Mouse (Mus musculus): ENCODE data around the gene Tnfrsf1a. TPM values are rescaled to one million over a fixed set of nuclear protein-coding genes. Genes with fewer than 3 reads are reported as not detected.

Gene Tnfrsf1a
- polyA plus RNA-seq, 1 experiment from 2014 or later = 109 TPM

DNA sequence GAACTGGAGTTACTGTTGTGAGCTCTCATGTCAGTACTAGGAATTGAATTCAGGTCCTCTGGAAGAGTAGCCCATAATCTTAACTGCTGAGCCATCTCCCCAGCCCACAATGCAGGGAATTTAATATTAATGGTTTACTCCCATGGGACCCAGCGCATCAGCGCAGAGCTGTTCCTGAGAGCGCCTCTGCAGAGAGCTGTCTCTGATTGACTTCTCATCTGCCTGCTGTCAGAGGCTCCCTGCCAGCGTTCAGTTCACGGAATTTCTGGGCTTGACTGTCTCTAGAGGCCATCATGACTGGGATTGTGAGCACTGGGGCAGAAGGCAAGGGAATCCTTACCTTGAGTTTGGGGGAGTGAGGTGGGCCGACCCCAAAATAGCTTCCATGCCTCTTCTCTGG, 27.9 kb downstream of the Tnfrsf1a start:
- Histone ChIP-seq H3K36me3 (ENCODE audit: control insufficient read depth, insufficient read depth) (peaks cover 44% of the 10 kb centered on the region), H3K27ac (ENCODE audit: low read depth, low read length) (0 out of 2 replicates have a peak overlapping the region, but pooled peaks have one; percentile 35), H3K9ac (ENCODE audit: low read depth, low read length) (no peak overlapping the region), H3K4me1 (replicated peaks; ENCODE audit: control insufficient read depth, insufficient read depth, low read length) (peaks cover 17% of the 10 kb centered on the region; the same call in 1 of the 2 replicates), H3K27me3 (replicated peaks; ENCODE audit: control insufficient read depth, insufficient read depth, low read length) (no peaks in the 10 kb centered on the region), H3K4me2 (replicated peaks; ENCODE audit: low read depth) (no peak overlapping the region), H3K9me3 (ENCODE audit: control insufficient read depth) (no peaks in the 10 kb centered on the region), H3K4me3 (ENCODE audit: low read depth, low read length) (no peak overlapping the region)
- no peak for TF ChIP-seq CTCF (IDR thresholded peaks at IDR 0.05; ENCODE audit: low read depth)
- no peak for ATAC-seq
- WGBS = 69% methylated on average over 6 of the region's 6 CpGs

DNA sequence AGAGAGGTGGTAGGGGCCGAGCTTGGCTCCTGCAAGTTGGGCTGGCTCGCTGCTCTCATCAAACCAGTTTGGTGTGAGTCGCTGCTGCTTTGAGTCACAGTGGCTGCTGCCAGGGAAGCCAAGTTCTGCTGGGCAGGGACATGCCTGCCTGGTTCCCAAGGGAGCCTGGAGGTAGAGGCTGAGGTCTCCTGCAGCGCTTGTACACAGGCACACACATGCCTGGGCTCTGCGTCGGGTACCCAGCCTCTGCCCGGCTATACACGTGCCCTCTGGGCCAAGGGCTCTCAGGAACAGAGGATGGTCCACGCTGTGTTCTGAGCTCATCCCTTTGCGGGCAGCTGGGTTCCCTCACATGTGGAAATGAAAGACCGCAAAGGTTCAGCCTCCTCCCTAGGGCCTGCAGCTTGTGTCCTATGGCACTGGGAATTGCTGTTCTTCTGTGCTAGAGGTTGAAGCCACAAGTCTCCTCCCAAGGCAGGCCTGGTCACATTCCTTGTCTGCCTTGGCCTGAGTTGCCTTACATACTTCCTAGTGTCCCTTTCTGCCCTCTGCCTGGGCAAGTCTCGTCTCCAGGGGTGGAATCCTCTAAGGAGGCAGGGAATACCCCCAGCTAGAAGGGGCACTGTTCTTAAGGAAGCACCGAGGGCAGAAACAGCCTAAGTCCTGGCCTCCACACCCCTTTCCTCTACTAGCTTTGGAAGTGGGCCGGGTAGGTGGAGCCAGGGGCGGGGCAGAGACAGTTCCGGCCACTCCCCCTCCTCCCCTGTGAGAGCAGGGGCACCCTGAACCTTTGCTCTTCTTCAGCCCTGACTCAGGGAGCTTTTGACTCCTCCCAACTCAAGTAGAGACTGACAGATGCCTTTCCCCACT, 28.7 kb downstream of the Tnfrsf1a start:
- Histone ChIP-seq H3K4me3 (ENCODE audit: low read depth, low read length) (0 out of 2 replicates have a peak overlapping the region, but pooled peaks have one; percentile 9), H3K27me3 (replicated peaks; ENCODE audit: control insufficient read depth, insufficient read depth, low read length) (no peaks in the 10 kb centered on the region), H3K9me3 (ENCODE audit: control insufficient read depth) (no peaks in the 10 kb centered on the region), H3K27ac (ENCODE audit: low read depth, low read length) (peak overlapping the region; percentile 61), H3K4me2 (replicated peaks; ENCODE audit: low read depth) (peak overlapping the region; percentile 83), H3K4me1 (replicated peaks; ENCODE audit: control insufficient read depth, insufficient read depth, low read length) (peaks cover 17% of the 10 kb centered on the region; the same call in 1 of the 2 replicates), H3K36me3 (ENCODE audit: control insufficient read depth, insufficient read depth) (peaks cover 37% of the 10 kb centered on the region), H3K9ac (ENCODE audit: low read depth, low read length) (no peak overlapping the region)
- peak; percentile 62 for ATAC-seq
- TF ChIP-seq CTCF (IDR thresholded peaks at IDR 0.05; ENCODE audit: low read depth) = no peak
- WGBS = 33% methylated on average over 15 of the region's 16 CpGs

DNA sequence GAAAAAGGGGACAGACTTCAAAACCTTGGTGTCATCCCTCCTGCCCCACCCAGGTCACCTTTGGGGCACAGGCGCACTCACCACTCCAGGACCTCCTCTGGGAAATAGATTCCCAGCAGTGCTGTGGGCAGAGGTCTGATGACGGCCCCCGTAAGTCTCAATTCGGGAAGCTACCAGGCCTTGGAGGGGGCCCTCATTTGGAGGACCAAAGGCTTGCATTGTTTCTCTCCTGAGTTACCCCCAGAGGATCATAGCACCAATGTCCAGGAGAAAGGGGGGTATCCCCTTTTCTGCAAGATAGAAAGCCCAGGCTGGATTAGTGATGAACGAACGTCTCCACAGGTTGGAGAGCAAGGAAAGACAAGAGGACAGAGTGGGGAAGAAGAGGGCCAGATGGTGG, 29.5 kb downstream of the Tnfrsf1a start:
- Histone ChIP-seq H3K36me3 (ENCODE audit: control insufficient read depth, insufficient read depth) (peaks cover 29% of the 10 kb centered on the region; the same call in 1 of the 2 replicates), H3K4me1 (replicated peaks; ENCODE audit: control insufficient read depth, insufficient read depth, low read length) (peaks cover 17% of the 10 kb centered on the region; the same call in 1 of the 2 replicates), H3K9me3 (ENCODE audit: control insufficient read depth) (no peaks in the 10 kb centered on the region), H3K4me2 (replicated peaks; ENCODE audit: low read depth) (peak overlapping the region; percentile 83), H3K27me3 (replicated peaks; ENCODE audit: control insufficient read depth, insufficient read depth, low read length) (no peaks in the 10 kb centered on the region), H3K27ac (ENCODE audit: low read depth, low read length) (peak overlapping the region; percentile 61; the same call in 1 of the 2 replicates), H3K4me3 (ENCODE audit: low read depth, low read length) (peak overlapping the region; percentile 9; the same call in 1 of the 2 replicates), H3K9ac (ENCODE audit: low read depth, low read length) (0 out of 2 replicates have a peak overlapping the region, but pooled peaks have one; percentile 22)
- ATAC-seq = no peak
- 41% methylated on average over 6 of the region's 6 CpGs for WGBS
- TF ChIP-seq CTCF (IDR thresholded peaks at IDR 0.05; ENCODE audit: low read depth) = no peak

DNA sequence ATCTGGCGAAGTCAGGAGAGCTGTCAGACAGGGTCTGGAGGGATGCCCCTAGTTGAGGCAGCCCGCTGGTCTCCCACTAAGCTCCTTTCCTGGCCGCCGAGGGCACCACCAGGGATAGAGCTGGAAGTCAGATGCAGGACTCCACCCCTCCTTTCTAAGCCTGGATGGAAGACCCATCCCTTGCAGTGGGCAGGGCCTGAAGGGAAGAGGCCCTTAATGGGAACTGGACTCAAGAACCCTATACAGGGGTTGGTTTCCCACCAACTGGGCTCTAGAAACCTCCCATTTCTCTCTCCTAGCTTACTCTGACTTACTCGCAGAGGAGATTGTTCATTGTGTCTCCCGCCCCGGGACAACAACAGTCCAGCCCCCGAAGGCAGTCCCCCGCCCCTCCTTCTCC, 30.6 kb downstream of the Tnfrsf1a start:
- H3K4me3 ChIP-seq (ENCODE audit: low read depth, low read length) = peak overlapping the region; percentile 64
- ATAC-seq = peak; percentile 20
- TF ChIP-seq CTCF (IDR thresholded peaks at IDR 0.05; ENCODE audit: low read depth) = no peak
- WGBS = 15% methylated on average over 9 of the region's 9 CpGs
- H3K36me3 ChIP-seq (ENCODE audit: control insufficient read depth, insufficient read depth) = peaks cover 17% of the 10 kb centered on the region; the same call in 1 of the 2 replicates
- peak overlapping the region; percentile 62 for H3K9ac ChIP-seq (ENCODE audit: low read depth, low read length)
- H3K27me3 ChIP-seq (replicated peaks; ENCODE audit: control insufficient read depth, insufficient read depth, low read length) = no peaks in the 10 kb centered on the region
- H3K4me1 ChIP-seq (replicated peaks; ENCODE audit: control insufficient read depth, insufficient read depth, low read length) = peaks cover 17% of the 10 kb centered on the region; the same call in 1 of the 2 replicates
- peak overlapping the region; percentile 83 for H3K4me2 ChIP-seq (replicated peaks; ENCODE audit: low read depth)
- peak overlapping the region; percentile 93 for H3K27ac ChIP-seq (ENCODE audit: low read depth, low read length)
- H3K9me3 ChIP-seq (ENCODE audit: control insufficient read depth) = no peaks in the 10 kb centered on the region

DNA sequence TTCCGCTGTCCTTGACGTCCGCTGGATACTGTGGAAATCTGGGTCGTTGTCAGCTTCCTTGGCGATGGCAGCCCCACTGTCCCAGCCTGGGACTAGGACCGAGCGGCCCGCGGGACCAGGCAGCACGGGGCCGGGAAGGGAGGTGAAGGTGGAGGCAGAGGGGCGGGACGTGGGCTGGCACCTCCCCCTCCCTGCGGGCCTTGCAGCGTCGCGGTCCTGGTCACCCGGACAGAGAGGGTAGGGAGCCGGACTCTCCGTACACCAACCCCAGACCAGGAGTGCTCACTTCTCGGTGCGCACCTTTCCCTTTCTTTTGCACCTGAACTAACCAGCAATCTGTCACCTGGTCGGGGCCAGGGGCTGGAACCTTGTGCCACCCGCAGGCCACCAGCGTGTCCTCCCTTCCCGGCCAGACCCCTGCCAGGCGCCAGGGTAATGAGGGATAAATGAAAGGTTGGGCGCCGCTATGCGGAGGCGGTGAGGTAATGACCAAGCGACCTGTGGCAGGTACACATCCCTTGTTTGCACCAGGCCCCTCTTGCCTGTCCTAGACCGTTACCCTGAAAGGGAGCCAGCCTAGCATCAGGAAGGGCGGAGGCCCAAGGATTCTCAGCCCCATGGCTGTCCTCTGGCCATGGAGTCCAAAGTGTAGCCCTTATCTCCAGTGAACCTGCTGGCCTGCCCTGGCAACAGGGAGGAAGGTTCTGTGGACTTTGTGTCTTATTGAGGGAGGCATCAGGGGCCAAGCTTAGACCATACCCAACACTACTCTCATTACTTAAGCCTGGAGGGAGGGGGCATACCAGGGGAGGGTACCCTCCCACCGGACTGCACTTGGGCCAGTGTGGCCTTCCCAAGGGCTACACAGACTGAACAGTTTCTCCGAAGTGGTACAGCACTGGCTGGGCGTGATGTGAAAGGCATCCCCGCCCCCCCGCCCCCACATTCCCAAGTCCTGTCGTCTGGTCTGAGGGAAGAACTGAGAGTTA, 31.5 kb downstream of the Tnfrsf1a start, which contains the start of gene Plekhg6:
Gene Plekhg6 (minus strand): TSS at position 422 of the 989 bp plus-strand sequence.
- H3K4me1 ChIP-seq (replicated peaks; ENCODE audit: control insufficient read depth, insufficient read depth, low read length) = peaks cover 17% of the 10 kb centered on the region; the same call in 1 of the 2 replicates
- peak within 1 kb of the TSS; percentile 62 for H3K9ac ChIP-seq (ENCODE audit: low read depth, low read length)
- peak; percentile 33; the same call in 1 of the 2 replicates for TF ChIP-seq CTCF (IDR thresholded peaks at IDR 0.05; ENCODE audit: low read depth)
- WGBS = 7% methylated on average over 40 of the region's 40 CpGs
- no peaks in the 10 kb centered on the region for H3K27me3 ChIP-seq (replicated peaks; ENCODE audit: control insufficient read depth, insufficient read depth, low read length)
- H3K4me2 ChIP-seq (replicated peaks; ENCODE audit: low read depth) = peak within 1 kb of the TSS; percentile 83
- H3K4me3 ChIP-seq (ENCODE audit: low read depth, low read length) = peak within 1 kb of the TSS; percentile 64
- ATAC-seq = peak; percentile 87
- H3K36me3 ChIP-seq (ENCODE audit: control insufficient read depth, insufficient read depth) = peaks cover 11% of the 10 kb centered on the region; the same call in 1 of the 2 replicates
- H3K9me3 ChIP-seq (ENCODE audit: control insufficient read depth) = no peaks in the 10 kb centered on the region
- peak within 1 kb of the TSS; percentile 93 for H3K27ac ChIP-seq (ENCODE audit: low read depth, low read length)

All from intestine, postnatal 0 days (tissue).